Mouse (Mus musculus) cortical plate, adult 2 months (tissue): ENCODE measurements around the gene Btbd17.

ENCODE experiments used
- CTCF ChIP-seq: fragments of 200-500 bp; IDR thresholded peaks from 2 replicates; pipeline ENCODE4 v1.5.1; 2011; ENCODE audit warnings: mild to moderate bottlenecking, control low read depth, low read length; ENCODE audit not compliant: insufficient read depth; ENCODE audit errors: extremely low read depth
- POLR2A ChIP-seq: fragments of 200-500 bp; IDR thresholded peaks from 2 replicates; pipeline ENCODE4 v1.6.1; 2011; ENCODE audit warnings: mild to moderate bottlenecking, low read length, control low read depth; ENCODE audit not compliant: insufficient read depth; ENCODE audit errors: extremely low read depth

DNA sequence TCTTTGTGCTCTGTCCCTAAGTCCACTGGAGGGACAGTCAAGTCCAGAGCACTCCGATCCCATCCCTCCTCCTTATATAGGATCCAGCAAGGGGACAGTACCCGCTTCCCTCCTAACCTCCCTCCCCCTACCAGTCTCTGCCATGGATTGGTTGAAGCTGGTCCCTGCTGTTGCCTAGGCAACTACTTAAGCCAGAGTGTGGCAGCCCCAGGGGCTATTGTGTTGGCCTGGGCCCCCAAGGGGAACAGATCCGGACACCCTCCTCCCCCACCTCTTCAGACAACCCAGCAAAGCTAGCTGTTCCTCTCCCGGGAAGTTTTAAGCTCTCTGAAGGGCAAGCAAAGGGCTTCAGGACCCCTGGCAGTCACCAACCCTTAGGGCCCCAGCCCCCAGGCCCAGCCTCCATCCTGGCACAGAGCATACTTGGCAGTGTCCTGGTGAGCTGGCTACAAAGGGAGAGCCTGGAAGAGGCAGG lies at the start of gene Btbd17:
- TF ChIP-seq CTCF (no peak), POLR2A (peak; percentile 73)
